Mouse (Mus musculus): Measurements from ENCODE around the gene Foxq1.

Foxq1 gene

GRCm38 (mm10) chr13:31555834-31556233 is at the start of gene Foxq1:
Foxq1 (plus strand) TSS chr13:31556134.
- DNase-seq (ENCODE audit: low spot score): no peak

GRCm38 (mm10) chr13:31506494-31507167 is 49.3 kb upstream of the Foxq1 start:
- DNase-seq (ENCODE audit: low spot score): no peak

- DNase-seq (ENCODE audit: low spot score): no peak
Measured at GRCm38 (mm10) chr13:31515261-31515660, 40.7 kb upstream of the Foxq1 start.

GRCm38 (mm10) chr13:31518411-31518886 is 37.5 kb upstream of the Foxq1 start:
- DNase-seq (ENCODE audit: low spot score): peak; percentile 64

- no peak for DNase-seq (ENCODE audit: low spot score)
Measured at GRCm38 (mm10) chr13:31518971-31519370, 37.0 kb upstream of the Foxq1 start.

DNA sequence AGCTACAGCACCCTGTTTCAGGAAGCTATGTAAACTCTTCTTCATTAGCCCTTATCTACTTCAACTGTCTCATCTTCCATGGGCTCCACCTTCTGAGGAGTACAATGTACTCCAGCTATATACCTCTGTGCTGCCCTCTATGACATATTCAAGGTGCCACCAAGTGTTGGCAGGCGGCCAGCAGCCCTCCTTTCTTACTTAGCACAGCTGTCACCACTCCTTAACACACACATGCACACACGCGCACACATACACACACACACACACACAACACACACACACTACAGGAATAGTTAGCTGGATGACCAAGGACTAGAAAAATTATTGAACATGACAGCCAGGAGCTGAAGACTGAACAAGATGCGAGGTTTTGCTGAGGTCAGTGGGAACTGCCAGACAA is 31.0 kb upstream of the Foxq1 start:
- no peak for DNase-seq (ENCODE audit: low spot score)

DNA sequence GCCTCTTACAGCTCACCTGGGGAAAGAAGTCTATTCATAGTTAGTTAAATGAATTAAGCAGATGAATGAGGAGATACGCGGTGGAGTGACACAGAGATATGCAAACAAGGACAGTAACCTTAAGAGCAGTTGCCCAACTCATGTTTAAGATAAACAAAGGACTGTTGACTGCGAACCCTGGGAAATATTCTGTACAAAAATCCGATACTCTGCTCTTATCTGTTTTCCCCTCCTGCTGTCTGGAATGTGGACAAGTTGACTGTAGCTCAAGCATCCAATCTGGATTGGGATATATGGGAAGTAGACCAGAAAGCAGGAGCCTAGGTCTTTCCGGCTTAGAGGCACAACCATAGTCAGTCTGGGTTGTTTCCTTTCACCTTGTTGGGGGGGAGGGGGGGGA is 24.7 kb upstream of the Foxq1 start:
- no peak for DNase-seq (ENCODE audit: low spot score)

DNA sequence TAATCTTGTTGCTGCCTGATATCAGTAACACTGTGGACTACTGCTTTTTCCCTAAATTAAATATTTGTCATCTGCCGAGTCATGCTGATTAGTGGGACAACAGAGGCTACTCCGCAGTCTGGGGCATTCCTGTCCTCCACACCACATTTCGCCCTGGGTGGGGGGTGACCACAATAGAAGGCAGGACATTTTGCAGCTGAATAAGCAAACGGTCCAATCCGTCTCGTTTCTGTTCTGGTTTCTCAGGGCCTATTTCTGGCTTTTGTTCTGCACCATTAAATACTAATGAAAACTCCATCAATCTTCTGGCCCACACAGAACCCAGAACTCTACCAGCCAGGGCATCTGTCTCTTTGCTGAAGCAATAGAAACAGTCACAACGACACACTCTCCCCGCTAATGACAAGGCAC is 24.3 kb upstream of the Foxq1 start:
- no peak for DNase-seq (ENCODE audit: low spot score)

DNA sequence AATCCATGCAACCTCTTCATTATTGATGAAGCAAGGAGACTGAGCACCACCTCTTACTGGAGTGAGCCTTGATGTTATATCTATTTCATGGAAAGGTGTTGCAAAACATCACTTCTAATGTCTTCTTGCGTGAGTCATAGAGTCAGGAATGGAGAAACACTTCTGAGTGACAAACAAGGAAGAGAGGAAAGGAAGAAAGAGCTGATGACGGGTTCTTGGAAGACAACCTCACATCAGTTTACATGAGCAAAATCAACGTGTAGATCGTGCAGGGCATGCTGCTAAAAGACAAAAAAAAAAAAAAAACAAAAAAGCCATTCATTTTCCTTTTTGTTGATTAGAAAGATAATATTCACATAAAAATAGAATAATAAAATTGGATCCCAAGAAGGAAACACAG is 21.2 kb upstream of the Foxq1 start:
- no peak for DNase-seq (ENCODE audit: low spot score)

DNA sequence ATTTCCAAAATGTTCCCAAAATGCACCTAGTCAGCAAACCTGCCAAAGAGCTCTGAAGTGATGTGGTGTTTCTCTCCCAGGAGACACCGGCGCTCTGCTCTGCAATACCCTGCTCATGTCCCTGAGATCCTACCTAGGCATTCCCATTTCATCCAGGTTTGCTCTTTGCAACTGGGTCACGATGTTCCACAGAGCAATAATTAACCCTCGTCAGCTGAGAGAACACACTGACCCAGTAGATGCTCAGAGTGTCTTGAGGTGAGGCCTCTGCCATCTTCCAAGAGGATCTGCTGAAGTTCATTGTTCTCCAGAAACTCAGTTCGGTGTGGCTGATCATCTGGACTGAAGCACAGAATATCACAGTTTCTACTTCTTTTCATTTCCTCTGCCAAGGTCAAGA is 12.9 kb upstream of the Foxq1 start:
- DNase-seq (ENCODE audit: low spot score): no peak

GRCm38 (mm10) chr13:31546784-31547183 is 9.2 kb upstream of the Foxq1 start:
- no peak for DNase-seq (ENCODE audit: low spot score)

DNA sequence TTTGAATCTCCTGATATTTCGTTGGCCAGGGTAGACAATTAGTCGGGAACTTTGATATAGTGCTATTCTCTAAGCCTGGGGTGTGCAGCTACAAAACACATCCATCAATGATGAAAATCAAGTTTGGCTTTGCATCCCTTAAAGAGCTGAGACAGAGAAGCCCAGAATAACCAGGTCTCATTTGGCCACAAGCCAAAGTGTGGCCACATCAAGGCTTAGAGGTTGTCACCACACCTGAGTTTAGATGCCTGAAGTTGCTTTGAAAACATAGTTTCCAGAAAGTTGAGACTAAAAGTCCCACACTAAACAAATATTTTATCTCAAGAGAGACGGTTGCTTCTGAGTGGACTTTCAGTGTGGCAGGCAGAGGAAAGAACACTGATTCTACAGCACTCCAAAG is 8.7 kb upstream of the Foxq1 start:
- DNase-seq (ENCODE audit: low spot score): no peak

GRCm38 (mm10) chr13:31547610-31548009 is 8.3 kb upstream of the Foxq1 start:
- DNase-seq (ENCODE audit: low spot score): no peak

DNA sequence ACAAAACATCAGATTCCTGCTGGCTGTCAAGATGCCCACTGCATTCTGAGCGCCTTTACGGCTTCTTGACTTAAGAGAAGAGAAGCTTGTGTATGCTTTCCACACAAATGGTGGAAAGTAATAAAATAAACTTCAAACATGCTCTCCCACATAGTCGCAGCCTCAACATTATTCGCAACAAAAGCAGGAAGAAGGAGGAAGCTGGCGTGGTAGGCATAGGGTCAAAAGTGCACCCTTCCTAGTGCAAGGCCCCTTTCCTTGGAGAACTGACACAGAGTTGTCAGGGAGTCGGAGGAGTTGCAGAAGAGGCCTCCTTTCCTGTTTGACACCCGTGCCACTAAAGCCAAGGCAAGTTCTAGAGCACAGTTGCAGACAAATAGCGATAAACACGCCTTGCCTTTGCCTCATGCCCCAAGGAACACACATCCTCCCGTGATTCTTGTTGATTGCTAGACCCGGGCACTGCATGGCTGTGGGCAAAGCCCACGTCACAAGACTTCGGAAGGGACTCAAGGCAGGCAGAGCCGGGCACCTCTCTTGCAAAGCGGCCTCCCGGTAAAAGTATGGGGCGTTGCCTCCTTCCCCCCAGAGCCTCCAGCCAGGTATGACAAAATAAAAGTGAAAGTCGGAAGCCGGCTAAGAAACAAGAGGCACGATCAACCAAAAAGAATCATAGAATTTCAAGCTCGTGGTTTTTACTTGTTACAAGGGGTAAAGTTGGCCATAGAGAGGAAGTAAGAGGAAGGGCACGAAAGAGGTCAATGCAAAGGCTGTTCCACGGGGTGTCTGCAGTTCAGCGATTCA is 1.2 kb downstream of the Foxq1 start:
- no peak for DNase-seq (ENCODE audit: low spot score)

DNA sequence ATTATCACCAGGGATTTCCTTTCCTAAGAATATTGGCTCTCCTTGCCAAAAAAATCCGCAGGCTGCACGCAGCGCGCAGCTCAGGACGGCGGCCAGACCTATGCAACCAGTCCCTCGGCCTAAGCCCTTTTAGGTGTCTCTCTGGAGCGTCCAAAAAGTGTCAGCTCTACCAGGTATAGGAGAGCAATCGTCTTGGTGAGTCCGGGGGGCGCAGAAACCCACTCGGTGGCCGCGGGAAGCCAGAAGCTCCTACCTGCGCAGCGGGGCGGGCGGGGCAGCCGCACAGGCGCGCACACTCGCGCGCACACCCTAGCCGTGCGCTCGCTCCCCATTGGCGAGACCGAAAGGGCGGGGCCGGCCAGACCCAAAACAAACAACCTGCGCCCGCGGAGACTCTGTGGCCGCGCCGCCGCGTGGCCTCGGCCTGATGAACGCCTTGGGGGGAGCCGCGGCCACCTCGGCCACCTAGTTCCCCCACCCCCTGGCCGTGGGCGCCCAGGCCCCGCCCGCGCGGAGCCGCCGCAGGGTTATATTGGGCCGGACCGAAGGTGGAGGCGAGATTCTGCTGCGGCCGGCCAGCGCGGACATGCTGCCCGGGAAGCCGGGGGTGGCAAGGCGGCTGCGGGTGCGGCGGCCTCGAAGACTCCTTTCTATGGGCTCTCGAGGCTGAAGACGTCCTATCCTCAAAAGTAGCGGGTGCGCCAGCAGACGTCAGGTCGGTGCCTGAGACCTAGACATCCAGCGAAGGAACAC is 2.0 kb downstream of the Foxq1 start:
- peak; percentile 67 for DNase-seq (ENCODE audit: low spot score)

DNA sequence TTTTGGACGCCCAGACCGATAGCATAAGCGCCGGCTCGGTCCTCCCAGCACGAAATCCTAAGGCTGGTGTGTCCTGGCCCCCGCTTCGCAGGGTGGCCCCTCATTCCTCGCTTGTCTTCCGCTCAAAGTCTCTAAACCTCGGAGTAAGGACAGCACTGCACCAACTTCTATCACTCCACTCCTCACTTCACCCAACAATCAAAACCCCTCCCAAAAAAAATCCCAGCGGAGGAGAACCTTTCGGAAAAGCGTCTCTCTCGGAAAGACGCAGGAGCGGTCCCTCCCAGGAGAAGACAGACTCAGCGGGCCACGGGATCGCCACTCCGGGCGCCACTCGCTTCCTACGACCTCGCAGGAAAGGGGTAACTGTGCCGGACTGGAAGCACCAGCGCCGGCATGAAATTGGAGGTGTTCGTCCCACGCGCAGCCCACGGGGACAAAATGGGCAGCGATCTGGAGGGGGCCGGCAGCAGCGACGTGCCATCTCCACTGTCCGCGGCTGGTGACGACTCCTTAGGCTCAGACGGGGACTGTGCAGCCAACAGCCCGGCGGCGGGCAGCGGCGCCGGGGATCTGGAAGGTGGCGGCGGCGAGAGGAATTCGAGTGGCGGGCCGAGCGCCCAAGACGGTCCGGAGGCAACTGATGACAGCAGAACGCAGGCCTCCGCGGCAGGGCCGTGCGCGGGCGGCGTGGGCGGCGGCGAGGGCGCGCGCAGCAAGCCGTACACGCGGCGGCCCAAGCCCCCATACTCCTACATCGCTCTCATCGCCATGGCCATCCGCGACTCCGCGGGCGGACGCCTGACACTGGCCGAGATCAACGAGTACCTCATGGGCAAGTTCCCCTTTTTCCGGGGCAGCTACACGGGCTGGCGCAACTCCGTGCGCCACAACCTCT is 2.8 kb downstream of the Foxq1 start, which contains the start of gene A530084C06Rik:
TSS of gene A530084C06Rik (minus strand) at position 813 of the 898 bp plus-strand sequence.
- peak; percentile 34 for DNase-seq (ENCODE audit: low spot score)

- peak; percentile 73 for DNase-seq (ENCODE audit: low spot score)
Measured at GRCm38 (mm10) chr13:31559419-31560144, 3.6 kb downstream of the Foxq1 start.

DNA sequence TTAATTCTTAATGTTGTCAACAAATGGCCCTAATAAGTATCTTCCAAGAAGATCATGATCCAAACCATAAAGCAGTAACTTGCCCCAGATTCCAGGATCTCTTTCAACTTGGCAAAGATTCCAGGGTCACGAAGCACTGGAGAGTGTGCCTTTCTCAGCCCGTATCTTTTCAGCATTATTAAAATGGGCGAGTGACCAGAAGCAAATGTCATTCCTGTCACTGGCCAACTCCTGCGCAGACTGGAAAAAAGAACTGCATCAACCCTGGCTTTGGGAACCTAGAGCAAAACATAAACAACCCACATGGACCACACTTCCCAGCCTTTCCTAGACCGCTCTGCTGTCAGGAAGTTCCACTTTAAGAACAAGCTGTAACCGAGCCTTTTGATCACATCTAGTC is 8.5 kb downstream of the Foxq1 start:
- DNase-seq (ENCODE audit: low spot score): no peak

DNA sequence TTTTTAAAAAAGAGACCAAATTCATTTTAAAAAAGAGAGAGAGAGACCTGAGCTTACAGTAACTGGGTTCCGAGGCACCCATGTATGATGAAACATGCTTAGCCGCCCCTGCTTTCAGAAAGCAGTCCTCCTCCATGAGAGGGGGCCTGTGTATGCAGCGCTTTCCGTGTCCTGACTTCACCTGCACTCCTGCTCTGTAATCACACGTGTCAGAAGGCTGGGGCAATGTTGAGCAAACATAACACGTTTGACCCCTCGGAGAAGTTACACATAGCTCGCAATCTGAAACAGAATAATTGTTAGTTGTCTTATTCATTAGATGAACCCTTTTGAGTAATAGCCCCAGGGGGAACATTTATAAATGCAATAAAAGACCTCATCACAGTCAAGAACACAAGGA is 11.2 kb downstream of the Foxq1 start:
- DNase-seq (ENCODE audit: low spot score): no peak

GRCm38 (mm10) chr13:31567617-31568294 is 11.8 kb downstream of the Foxq1 start:
- no peak for DNase-seq (ENCODE audit: low spot score)
